26 mouse cellular contexts compared by ENCODE assay signal in the genomic region with DNA sequence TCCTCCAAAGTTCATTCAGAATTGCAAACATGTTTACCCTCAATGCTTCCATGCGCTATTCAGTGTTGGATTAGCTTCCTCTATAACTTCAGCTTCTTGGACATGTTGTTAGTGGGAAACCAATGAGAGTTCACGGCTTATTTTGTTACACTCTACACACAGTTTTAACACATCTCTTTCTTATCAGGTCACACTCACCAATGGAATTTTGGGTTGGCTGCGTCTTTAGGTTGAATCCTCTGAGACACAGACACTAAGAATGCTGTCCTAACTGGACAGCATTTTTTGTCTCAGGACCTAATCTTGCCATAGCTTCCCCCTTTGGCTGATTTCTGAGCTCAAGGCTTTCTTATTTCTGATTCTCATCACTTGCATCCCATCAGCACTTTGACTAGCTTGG. TPM values are rescaled to one million over a fixed set of nuclear protein-coding genes. Genes with fewer than 3 reads are reported as not detected.
DNase-seq lines count a peak whose midpoint lies in the region; ATAC-seq and TF ChIP-seq lines count a peak whose summit lies in the region.
"Had no signal": no experiment of that assay in that cellular context is flagged by ENCODE, and none has a peak within 500 bp of the region (broad histone marks: within the 10 kb centered on the region; RNA-seq: fewer than 3 reads in every experiment).

No protein-coding gene starts in this region.

- no peak overlapping the region for H3K4me3 ChIP-seq in lung, embryonic 14.5 days (ENCODE audit: low read depth, low read length)
- H3K4me3 ChIP-seq in lung, embryonic 16.5 days (ENCODE audit: low read length), result no peak overlapping the region
- H3K4me3 ChIP-seq in embryonic facial prominence, embryonic 10.5 days, result no peak overlapping the region
- H3K4me3 ChIP-seq: embryonic facial prominence, embryonic 13.5 days; embryonic facial prominence, embryonic 15.5 days; erythroblast, embryonic 14.5 days; forebrain, embryonic 10.5 days; forebrain, embryonic 12.5 days had no signal

- TF ChIP-seq CTCF in lung, embryonic 14.5 days (IDR thresholded peaks at IDR 0.05; ENCODE audit: low read depth), result no peak

- H3K4me2 ChIP-seq in lung, embryonic 14.5 days, result no peak overlapping the region
- H3K4me2 ChIP-seq in lung, embryonic 16.5 days (ENCODE audit: low read depth, low read length), result no peak overlapping the region
- H3K4me2 ChIP-seq: embryonic facial prominence, embryonic 13.5 days; embryonic facial prominence, embryonic 15.5 days; forebrain, embryonic 12.5 days had no signal

- H3K9ac ChIP-seq in lung, embryonic 14.5 days, result no peak overlapping the region
- H3K9ac ChIP-seq in lung, embryonic 16.5 days (ENCODE audit: low read length), result no peak overlapping the region
- H3K9ac ChIP-seq: embryonic facial prominence, embryonic 13.5 days; embryonic facial prominence, embryonic 15.5 days; forebrain, embryonic 12.5 days had no signal

- H3K4me1 ChIP-seq in lung, embryonic 14.5 days (ENCODE audit: insufficient read depth), result no peaks in the 10 kb centered on the region; the same call in 1 of the 2 replicates
- no peaks in the 10 kb centered on the region; the same call in 1 of the 2 replicates for H3K4me1 ChIP-seq in lung, embryonic 16.5 days (replicated peaks; ENCODE audit: control insufficient read depth, insufficient read depth, low read length)
- peaks cover 29% of the 10 kb centered on the region for H3K4me1 ChIP-seq in embryonic facial prominence, embryonic 10.5 days
- H3K4me1 ChIP-seq: embryonic facial prominence, embryonic 13.5 days; embryonic facial prominence, embryonic 15.5 days; forebrain, embryonic 10.5 days; forebrain, embryonic 12.5 days had no signal

- ATAC-seq in lung, embryonic 14.5 days (ENCODE audit: insufficient read depth), result peak; percentile 74; the same call in 1 of the 2 replicates
- peak; percentile 80 for ATAC-seq in lung, embryonic 16.5 days (ENCODE audit: low read depth)
- ATAC-seq: activated CD4-positive, CD25-positive, alpha-beta regulatory T cell, adult 4 months; CD4-positive, CD25-positive, alpha-beta regulatory T cell, adult 4 months; forebrain, embryonic 14.5 days; forebrain, embryonic 16.5 days; Patski had no signal

- peak; percentile 70 for DNase-seq in lung, embryonic 14.5 days
- no peak for DNase-seq in lung, adult 18-20 months
- DNase-seq in lung, postnatal 14 days, result no peak
- no peak for DNase-seq in embryonic facial prominence, embryonic 10.5 days (ENCODE audit: low spot score)
- DNase-seq: adrenal gland, adult 8-10 months; adrenal gland, postnatal 14 days; adrenal gland, postnatal 36 days; B cell, adult 2 months; cerebellum, adult 11-12 months; cerebellum, adult 2 months; cerebellum, adult 9-10 months; cerebellum, postnatal 10 days; cerebellum, postnatal 25 days had no signal

- WGBS in lung, embryonic 14.5 days, result 52% methylated on average over 3 of the region's 3 CpGs
- 52% methylated on average over 3 of the region's 3 CpGs for WGBS in lung, embryonic 16.5 days
- WGBS in embryonic facial prominence, embryonic 10.5 days, result 70% methylated on average over 3 of the region's 3 CpGs

- no peaks in the 10 kb centered on the region for H3K36me3 ChIP-seq in lung, embryonic 14.5 days (ENCODE audit: insufficient read depth)
- H3K36me3 ChIP-seq in lung, embryonic 16.5 days (ENCODE audit: control insufficient read depth, insufficient read depth, low read length), result no peaks in the 10 kb centered on the region
- H3K36me3 ChIP-seq in embryonic facial prominence, embryonic 10.5 days (replicated peaks), result no peaks in the 10 kb centered on the region
- H3K36me3 ChIP-seq: embryonic facial prominence, embryonic 13.5 days; embryonic facial prominence, embryonic 15.5 days; forebrain, embryonic 10.5 days; forebrain, embryonic 12.5 days; G1E had no signal

- no peaks in the 10 kb centered on the region for H3K27me3 ChIP-seq in lung, embryonic 14.5 days (ENCODE audit: insufficient read depth, low read length)
- no peaks in the 10 kb centered on the region for H3K27me3 ChIP-seq in lung, embryonic 16.5 days (ENCODE audit: control insufficient read depth, insufficient read depth, low read depth, low read length)
- H3K27me3 ChIP-seq in embryonic facial prominence, embryonic 10.5 days (replicated peaks; ENCODE audit: low read depth, poor library complexity, severe bottlenecking), result no peaks in the 10 kb centered on the region
- H3K27me3 ChIP-seq: CH12.LX; embryonic facial prominence, embryonic 13.5 days; embryonic facial prominence, embryonic 15.5 days; forebrain, embryonic 12.5 days; Patski had no signal

- H3K9me3 ChIP-seq in lung, embryonic 14.5 days (ENCODE audit: low read depth, low read length), result no peaks in the 10 kb centered on the region
- no peaks in the 10 kb centered on the region for H3K9me3 ChIP-seq in lung, embryonic 16.5 days (ENCODE audit: control insufficient read depth, low read length)
- no peaks in the 10 kb centered on the region for H3K9me3 ChIP-seq in embryonic facial prominence, embryonic 10.5 days
- H3K9me3 ChIP-seq: embryonic facial prominence, embryonic 13.5 days; embryonic facial prominence, embryonic 15.5 days; forebrain, embryonic 10.5 days; forebrain, embryonic 12.5 days; G1E had no signal

- H3K27ac ChIP-seq in lung, embryonic 14.5 days (ENCODE audit: low read depth), result no peak overlapping the region
- H3K27ac ChIP-seq in lung, embryonic 16.5 days (ENCODE audit: low read length), result no peak overlapping the region
- H3K27ac ChIP-seq in embryonic facial prominence, embryonic 10.5 days (replicated peaks), result peak overlapping the region; percentile 48
- H3K27ac ChIP-seq: embryonic facial prominence, embryonic 13.5 days; embryonic facial prominence, embryonic 15.5 days; forebrain, embryonic 10.5 days; forebrain, embryonic 12.5 days had no signal

RNA-seq across cellular contexts. Expression of a gene that starts 25.3 kb away (rescaled TPM):
- 0.33 and 0.42 TPM in 2 replicates for polyA plus RNA-seq in lung, embryonic 14.5 days (2014; fragmentation: Nextera tagmentation; extraction: Ambion mirVana)
- polyA plus RNA-seq in lung, embryonic 16.5 days (2015; fragmentation: Nextera tagmentation; extraction: Ambion mirVana), result 0.59 and 0.92 TPM in 2 replicates
- 0.14 and 0.45 TPM in 2 replicates for polyA plus RNA-seq in embryonic facial prominence, embryonic 10.5 days (2016; fragmentation: Nextera tagmentation; extraction: Ambion mirVana)
- polyA plus RNA-seq: activated CD4-positive, CD25-positive, alpha-beta regulatory T cell, adult 4 months; CD4-positive, CD25-positive, alpha-beta regulatory T cell, adult 4 months; erythroblast, embryonic 14.5 days; G1E; Patski had no signal
